Mouse (Mus musculus) limb, embryonic 14.5 days (tissue): ENCODE measurements around the gene Dgke. TPM values are rescaled to one million over a fixed set of nuclear protein-coding genes. Genes with fewer than 3 reads are reported as not detected.
"Not testable (repeated sequence)": the region's sequence is repeated elsewhere in the genome, so short reads cannot be mapped to it uniquely, and the experiment has no call there.

Experiments
- ATAC-seq: fragments of 200-750 bp; cut with Nextera tagmentation; 2 replicates; pipeline ENCODE4 v1.8.0; 2017; ENCODE audit warnings: low read depth, moderate number of reproducible peaks, moderate TSS enrichment; ENCODE audit not compliant: low FRiP score
- DNase-seq: peaks from one replicate; pipeline ENCODE4 v3.0.0-alpha.2; 2015; ENCODE audit warnings: low spot score
- H3K27ac ChIP-seq: fragments of 300-500 bp; sonication (generic); replicated peaks from 2 replicates; pipeline ENCODE4 v1.5.1; 2014; ENCODE audit warnings: low read depth, mild to moderate bottlenecking, low read length, moderate library complexity, mixed read lengths
- H3K27me3 ChIP-seq: fragments of 300-500 bp; sonication (generic); 2 replicates; pipeline ENCODE4 v1.6.1; 2014; ENCODE audit warnings: low read length, mixed read lengths; ENCODE audit not compliant: control insufficient read depth, insufficient read depth
- H3K36me3 ChIP-seq: fragments of 300-500 bp; sonication (generic); 2 replicates; pipeline ENCODE4 v1.6.1; 2014; ENCODE audit warnings: mild to moderate bottlenecking, low read length, moderate library complexity, mixed read lengths; ENCODE audit not compliant: control insufficient read depth, insufficient read depth
- H3K4me1 ChIP-seq: fragments of 300-500 bp; sonication (generic); 2 replicates; pipeline ENCODE4 v1.6.1; 2014; ENCODE audit warnings: antibody characterized with exemption, low read length, mixed read lengths; ENCODE audit not compliant: control insufficient read depth, insufficient read depth
- H3K4me2 ChIP-seq: fragments of 300-500 bp; sonication (generic); replicated peaks from 2 replicates; pipeline ENCODE4 v1.6.1; 2014; ENCODE audit warnings: low read depth, mild to moderate bottlenecking, low read length, moderate library complexity; ENCODE audit not compliant: severe bottlenecking
- H3K4me3 ChIP-seq: fragments of 300-500 bp; sonication (generic); replicated peaks from 2 replicates; pipeline ENCODE4 v1.5.1; 2014; ENCODE audit warnings: low read length
- H3K9ac ChIP-seq: fragments of 300-500 bp; sonication (generic); 2 replicates; pipeline ENCODE4 v1.6.1; 2014; ENCODE audit warnings: mild to moderate bottlenecking, low read depth, low read length, moderate library complexity; ENCODE audit not compliant: severe bottlenecking
- H3K9me3 ChIP-seq: fragments of 300-500 bp; sonication (generic); 2 replicates; pipeline ENCODE4 v1.6.1; 2016; ENCODE audit warnings: low read length; ENCODE audit not compliant: control insufficient read depth
- POLR2A ChIP-seq: fragments of 200-500 bp; IDR thresholded peaks from 2 replicates; pipeline ENCODE4 v1.8.0; 2012; ENCODE audit warnings: inconsistent platforms, mild to moderate bottlenecking, moderate library complexity, borderline replicate concordance; ENCODE audit not compliant: insufficient read depth, insufficient read length; ENCODE audit errors: extremely low read depth
- WGBS: fragments of 180-500 bp; shearing (Covaris S2); extraction: QIAGEN DNeasy Blood & Tissue Kit; methylation state at CpG from one replicate; pipeline ENCODE4 v1.1.7; 2014; 5-methylcytosine and 5-hydroxymethylcytosine counted together
- polyA plus RNA-seq, 2 experiments: library from polyadenylated mRNA; depleted of rRNA in 1 of 2; stranded (reverse) in 1 of 2; unstranded in 1 of 2; fragments of >200 nt; fragmentation: Nextera tagmentation in 1 of 2; extraction: Ambion mirVana in 1 of 2; gene quantifications; 2 replicates each; pipeline versions ENCODE4 v1.2.1 to v1.2.3; 2012 to 2014

The Dgke gene
- polyA plus RNA-seq, 2 experiments: 3.3 to 6.2 TPM

GRCm38 (mm10) chr11:89095306-89095705 is 28.7 kb upstream of the Dgke start:
- H3K9ac ChIP-seq: no peak overlapping the region
- H3K27me3 ChIP-seq: no peaks in the 10 kb centered on the region
- no peaks in the 10 kb centered on the region for H3K9me3 ChIP-seq
- no peaks in the 10 kb centered on the region for H3K36me3 ChIP-seq
- ATAC-seq: no peak
- DNase-seq: no peak
- 88% methylated on average over 3 of the region's 3 CpGs for WGBS
- no peak for TF ChIP-seq POLR2A
- H3K4me3 ChIP-seq: no peak overlapping the region
- H3K4me2 ChIP-seq: no peak overlapping the region
- no peaks in the 10 kb centered on the region for H3K4me1 ChIP-seq
- H3K27ac ChIP-seq: no peak overlapping the region

GRCm38 (mm10) chr11:89092714-89093113 is 26.1 kb upstream of the Dgke start:
- Histone ChIP-seq H3K4me3 (no peak overlapping the region), H3K9me3 (no peaks in the 10 kb centered on the region), H3K9ac (no peak overlapping the region), H3K4me2 (no peak overlapping the region), H3K27me3 (no peaks in the 10 kb centered on the region), H3K27ac (no peak overlapping the region), H3K4me1 (no peaks in the 10 kb centered on the region), H3K36me3 (no peaks in the 10 kb centered on the region)
- WGBS: 68% methylated on average over 9 of the region's 9 CpGs
- DNase-seq (no peak), ATAC-seq (no peak)
- TF ChIP-seq POLR2A: no peak

DNA sequence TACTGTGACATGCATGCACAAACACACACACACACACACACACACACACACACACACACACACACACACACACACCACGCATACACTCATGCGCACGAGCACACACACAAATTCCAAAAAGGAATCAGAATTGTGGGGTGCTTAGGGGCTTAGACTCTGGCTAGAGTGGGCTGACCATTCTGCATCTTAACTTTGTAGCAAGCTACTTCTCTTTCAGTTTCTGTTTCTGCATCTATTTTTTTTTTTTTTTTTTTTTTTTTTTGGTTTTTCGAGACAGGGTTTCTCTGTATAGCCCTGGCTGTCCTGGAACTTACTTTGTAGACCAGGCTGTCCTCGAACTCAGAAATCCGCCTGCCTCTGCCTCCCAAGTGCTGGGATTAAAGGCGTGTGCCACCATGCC is 23.7 kb upstream of the Dgke start:
- not testable (repeated sequence) for H3K4me2 ChIP-seq, H3K4me3 ChIP-seq, H3K9me3 ChIP-seq, H3K4me1 ChIP-seq, H3K36me3 ChIP-seq, H3K27me3 ChIP-seq, H3K9ac ChIP-seq, ATAC-seq, H3K27ac ChIP-seq, DNase-seq
- WGBS: 91% methylated on average over 7 of the region's 7 CpGs

DNA sequence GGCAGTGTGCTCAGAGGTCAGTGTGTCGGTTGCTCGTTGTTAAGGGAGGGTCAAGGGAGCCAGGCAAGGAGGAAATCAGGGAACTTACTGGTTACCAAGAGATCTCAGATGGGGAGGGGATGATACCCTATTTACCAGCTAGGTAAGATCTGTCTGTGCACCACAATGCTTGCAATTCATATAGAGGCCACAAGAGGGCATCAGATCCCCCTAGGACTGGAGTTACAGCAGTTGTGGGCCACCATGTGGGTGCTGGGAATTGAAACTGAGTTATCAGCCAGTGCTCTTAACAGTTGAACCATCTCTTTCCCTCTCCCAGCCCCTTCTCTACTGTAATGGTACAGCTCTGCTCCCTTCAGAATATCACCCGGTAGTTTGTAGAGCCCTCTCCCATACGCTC is 22.1 kb upstream of the Dgke start:
- WGBS: 91% methylated on average over 4 of the region's 4 CpGs
- H3K9me3 ChIP-seq: no peaks in the 10 kb centered on the region
- no peaks in the 10 kb centered on the region for H3K27me3 ChIP-seq
- TF ChIP-seq POLR2A: no peak
- H3K27ac ChIP-seq: no peak overlapping the region
- no peaks in the 10 kb centered on the region for H3K36me3 ChIP-seq
- no peak for DNase-seq
- H3K4me2 ChIP-seq: no peak overlapping the region
- H3K4me1 ChIP-seq: no peaks in the 10 kb centered on the region
- no peak for ATAC-seq
- no peak overlapping the region for H3K9ac ChIP-seq
- H3K4me3 ChIP-seq: no peak overlapping the region

DNA sequence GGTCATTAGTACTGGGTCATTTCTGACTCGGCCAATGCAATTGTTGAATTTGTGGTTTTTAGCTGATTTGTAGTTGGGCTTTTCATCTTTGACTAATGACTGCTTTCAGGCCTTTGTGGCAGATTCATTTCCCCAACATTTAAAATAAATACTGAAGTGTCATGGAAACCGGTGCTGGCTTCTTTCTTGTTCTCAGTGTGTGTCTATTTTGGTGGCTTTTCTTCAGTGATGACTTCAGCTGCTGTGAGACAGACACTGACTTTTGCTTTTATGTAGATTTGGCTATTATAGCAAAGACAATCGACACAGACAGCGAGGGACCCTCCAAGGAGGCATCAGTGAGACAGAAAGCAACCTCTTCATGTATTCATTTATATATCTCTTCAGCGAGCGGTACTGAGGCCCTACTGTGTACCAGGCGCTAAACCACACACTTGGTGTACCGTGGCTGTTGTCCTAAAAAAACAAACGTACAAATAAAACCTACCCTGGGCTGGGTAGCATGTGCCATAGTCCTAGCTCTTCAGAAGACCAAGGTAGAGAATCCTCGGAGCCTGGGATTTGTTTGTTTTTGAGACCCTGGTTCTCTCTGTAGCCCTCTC is 19.7 kb upstream of the Dgke start:
- no peak overlapping the region for H3K9ac ChIP-seq
- DNase-seq (no peak), ATAC-seq (no peak)
- H3K27ac ChIP-seq: no peak overlapping the region
- no peak for TF ChIP-seq POLR2A
- no peak overlapping the region for H3K4me3 ChIP-seq
- H3K4me1 ChIP-seq: no peaks in the 10 kb centered on the region
- no peaks in the 10 kb centered on the region for H3K9me3 ChIP-seq
- no peaks in the 10 kb centered on the region for H3K27me3 ChIP-seq
- no peaks in the 10 kb centered on the region for H3K36me3 ChIP-seq
- 81% methylated on average over 10 of the region's 10 CpGs for WGBS
- no peak overlapping the region for H3K4me2 ChIP-seq

DNA sequence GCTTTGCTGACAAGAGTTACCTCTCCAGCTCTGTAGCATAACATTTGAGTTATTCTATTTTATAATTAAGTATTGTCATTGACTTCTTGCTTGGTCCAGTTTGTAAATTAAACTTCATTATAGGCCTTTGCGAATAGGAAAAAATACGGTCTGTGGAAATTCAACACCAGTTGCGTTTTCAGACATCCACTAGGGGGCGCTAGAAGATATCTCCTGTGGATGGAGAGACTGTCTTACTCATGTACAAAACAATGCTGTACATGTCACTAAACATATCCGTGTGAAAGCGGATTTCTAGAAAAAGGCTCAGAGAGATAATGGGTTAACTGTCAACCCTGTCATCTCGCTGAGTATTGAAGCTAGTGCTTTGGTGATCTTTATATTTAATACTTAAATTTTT is 18.0 kb upstream of the Dgke start:
- H3K9ac ChIP-seq: no peak overlapping the region
- no peaks in the 10 kb centered on the region for H3K4me1 ChIP-seq
- H3K27ac ChIP-seq: no peak overlapping the region
- DNase-seq (peak; percentile 70), ATAC-seq (no peak)
- no peak overlapping the region for H3K4me3 ChIP-seq
- no peak overlapping the region for H3K4me2 ChIP-seq
- H3K36me3 ChIP-seq: no peaks in the 10 kb centered on the region
- 34% methylated on average over 7 of the region's 7 CpGs for WGBS
- no peaks in the 10 kb centered on the region for H3K9me3 ChIP-seq
- no peak for TF ChIP-seq POLR2A
- H3K27me3 ChIP-seq: no peaks in the 10 kb centered on the region

DNA sequence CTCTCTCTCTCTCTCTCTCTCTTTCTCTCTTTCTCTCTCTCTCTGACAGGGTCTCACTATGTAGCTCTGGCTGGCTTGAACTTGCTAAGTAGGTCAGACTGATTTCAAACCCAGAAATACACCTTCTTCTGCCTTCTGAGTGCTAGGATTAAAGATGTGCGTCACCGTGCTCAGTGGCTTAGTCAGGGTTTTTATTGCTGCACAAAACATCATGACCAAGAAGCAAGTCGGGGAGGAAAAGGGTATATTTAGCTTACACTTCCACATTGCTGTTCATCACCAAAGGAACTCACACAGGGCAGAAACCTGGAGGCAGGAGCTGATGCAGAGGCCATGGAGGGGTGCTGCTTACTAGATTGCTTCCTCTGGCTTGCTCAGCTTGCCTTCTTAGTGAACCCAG is 16.0 kb upstream of the Dgke start:
- H3K4me3 ChIP-seq, DNase-seq, H3K4me1 ChIP-seq, H3K36me3 ChIP-seq, ATAC-seq, H3K27ac ChIP-seq, H3K9me3 ChIP-seq, H3K27me3 ChIP-seq, H3K4me2 ChIP-seq, H3K9ac ChIP-seq: not testable (repeated sequence)
- WGBS: 77% methylated on average over 3 of the region's 3 CpGs

DNA sequence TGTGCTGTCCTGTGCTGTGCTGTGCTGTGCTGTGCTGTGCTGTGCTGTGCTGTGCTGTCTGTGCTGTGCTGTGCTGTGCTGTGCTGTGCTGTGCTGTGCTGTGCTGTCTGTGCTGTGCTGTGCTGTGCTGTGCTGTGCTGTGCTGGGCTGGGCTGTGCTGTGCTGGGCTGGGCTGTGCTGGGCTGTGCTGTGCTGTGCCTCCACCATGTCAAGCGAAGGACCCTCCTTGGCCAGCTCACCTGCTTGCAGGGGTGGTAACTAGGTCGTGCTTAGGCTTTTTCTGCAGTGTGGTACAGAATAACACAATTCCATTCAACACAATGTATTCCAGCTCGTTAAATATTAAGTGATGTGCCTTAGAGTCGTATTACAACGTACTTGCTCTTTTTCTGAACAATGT is 15.3 kb upstream of the Dgke start:
- not testable (repeated sequence) for ATAC-seq, H3K4me2 ChIP-seq
- WGBS: 53% methylated on average over 5 of the region's 5 CpGs

More for the DNA sequence above, 15.3 kb upstream of the Dgke start:
- H3K9me3 ChIP-seq, H3K27me3 ChIP-seq, DNase-seq, H3K36me3 ChIP-seq, H3K4me3 ChIP-seq, H3K4me1 ChIP-seq, H3K27ac ChIP-seq, H3K9ac ChIP-seq: not testable (repeated sequence)
